Mouse (Mus musculus) testis, adult 2 months (tissue): ENCODE measurements around the gene Fam151a.

ENCODE experiments used
- CTCF ChIP-seq: fragments of 200-500 bp; IDR thresholded peaks from 2 replicates; pipeline ENCODE4 v1.5.1; 2012; ENCODE audit warnings: low read depth, mild to moderate bottlenecking, inconsistent platforms, low read length, moderate library complexity; ENCODE audit not compliant: control insufficient read depth, insufficient read depth, insufficient replicate concordance
- POLR2A ChIP-seq: fragments of 200-500 bp; IDR thresholded peaks from 2 replicates; pipeline ENCODE4 v1.6.1; 2012; ENCODE audit warnings: low read depth, mild to moderate bottlenecking, inconsistent platforms, low read length, moderate library complexity; ENCODE audit not compliant: control insufficient read depth

- TF ChIP-seq CTCF (no peak), POLR2A (no peak)
Measured at GRCm38 (mm10) chr4:106772558-106772957, 38.9 kb downstream of the Fam151a start.
